Mouse (Mus musculus) lung, embryonic 16.5 days (tissue): ENCODE results near the gene Smyd3. TPM values are rescaled to one million over a fixed set of nuclear protein-coding genes. Genes with fewer than 3 reads are reported as not detected.

ENCODE experiments used
- ATAC-seq: fragments of 200-750 bp; cut with Nextera tagmentation; 2 replicates; pipeline ENCODE4 v1.8.0; 2017; ENCODE audit warnings: low read depth, mild to moderate bottlenecking, moderate library complexity
- H3K27ac ChIP-seq: fragments of 300-500 bp; sonication (generic); 2 replicates; pipeline ENCODE4 v1.5.1; 2014; ENCODE audit warnings: mild to moderate bottlenecking, control low read depth, low read length
- H3K27me3 ChIP-seq: fragments of 300-500 bp; sonication (generic); 2 replicates; pipeline ENCODE4 v1.6.1; 2014; ENCODE audit warnings: low read depth, low read length, mixed read lengths; ENCODE audit not compliant: control insufficient read depth, insufficient read depth
- H3K36me3 ChIP-seq: fragments of 300-500 bp; sonication (generic); 2 replicates; pipeline ENCODE4 v1.6.1; 2014; ENCODE audit warnings: low read length; ENCODE audit not compliant: control insufficient read depth, insufficient read depth
- H3K4me1 ChIP-seq: fragments of 300-500 bp; sonication (generic); replicated peaks from 2 replicates; pipeline ENCODE4 v1.6.1; 2014; ENCODE audit warnings: low read length, mixed read lengths; ENCODE audit not compliant: control insufficient read depth, insufficient read depth
- H3K4me2 ChIP-seq: fragments of 300-500 bp; sonication (generic); 2 replicates; pipeline ENCODE4 v1.6.1; 2014; ENCODE audit warnings: low read depth, low read length, control low read depth
- H3K4me3 ChIP-seq: fragments of 300-500 bp; sonication (generic); 2 replicates; pipeline ENCODE4 v1.5.1; 2014; ENCODE audit warnings: mild to moderate bottlenecking, low read length, control low read depth
- H3K9ac ChIP-seq: fragments of 300-500 bp; sonication (generic); 2 replicates; pipeline ENCODE4 v1.6.1; 2014; ENCODE audit warnings: low read length, control low read depth
- H3K9me3 ChIP-seq: fragments of 300-500 bp; sonication (generic); 2 replicates; pipeline ENCODE4 v1.6.1; 2016; ENCODE audit warnings: low read length; ENCODE audit not compliant: control insufficient read depth
- WGBS: fragments of 180-500 bp; shearing (Covaris S2); extraction: QIAGEN DNeasy Blood & Tissue Kit; methylation state at CpG from one replicate; pipeline ENCODE4 v1.1.7; 2014; 5-methylcytosine and 5-hydroxymethylcytosine counted together
- polyA plus RNA-seq: library from polyadenylated mRNA; unstranded; fragments of >200 nt; fragmentation: Nextera tagmentation; extraction: Ambion mirVana; gene quantifications from 2 replicates; pipeline ENCODE4 v1.2.1, GENCODE M21; 2015

The Smyd3 gene
- polyA plus RNA-seq, 1 experiment from 2014 or later: 16.8 TPM

GRCm38 (mm10) chr1:179052545-179053180 is 465.2 kb downstream of the Smyd3 start:
- 89% methylated on average over 6 of the region's 6 CpGs for WGBS
- Histone ChIP-seq H3K36me3 (no peaks in the 10 kb centered on the region), H3K4me2 (no peak overlapping the region), H3K4me1 (no peaks in the 10 kb centered on the region), H3K9me3 (no peaks in the 10 kb centered on the region), H3K27me3 (no peaks in the 10 kb centered on the region), H3K27ac (no peak overlapping the region), H3K4me3 (no peak overlapping the region), H3K9ac (no peak overlapping the region)
- ATAC-seq: no peak

DNA sequence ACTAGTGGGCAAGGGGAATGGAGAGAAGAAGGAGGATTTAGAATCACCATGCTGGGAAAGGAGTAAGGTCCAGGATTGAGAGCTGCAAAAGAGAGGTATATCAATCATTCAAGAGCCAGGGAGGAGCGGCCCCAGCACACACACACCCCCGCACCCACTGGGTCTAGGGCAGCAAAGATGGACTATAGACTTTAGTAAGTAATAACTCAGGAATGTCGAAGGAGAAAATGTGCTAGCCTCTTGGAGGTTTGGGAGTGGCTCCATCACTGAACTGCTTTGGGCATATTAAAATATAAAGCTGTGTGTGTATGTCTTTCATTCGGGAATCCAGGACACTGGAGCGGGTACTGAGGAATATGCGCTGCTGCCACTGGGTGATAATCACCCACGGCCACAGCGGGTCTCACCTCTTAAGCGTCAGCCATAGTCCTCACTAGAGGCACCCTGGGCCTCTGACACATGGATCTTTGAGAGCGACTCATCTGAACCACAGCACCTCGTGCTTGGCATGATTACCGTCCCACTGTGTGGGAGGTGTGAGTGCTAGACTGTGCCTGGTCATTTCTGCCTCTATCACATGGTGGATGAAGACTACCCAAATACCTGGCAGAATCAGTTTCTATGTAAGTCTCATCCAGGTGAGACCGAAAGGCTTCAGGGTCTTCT is 469.8 kb downstream of the Smyd3 start:
- Histone ChIP-seq H3K36me3 (no peaks in the 10 kb centered on the region), H3K9ac (no peak overlapping the region), H3K27ac (no peak overlapping the region), H3K9me3 (no peaks in the 10 kb centered on the region), H3K4me3 (no peak overlapping the region), H3K27me3 (no peaks in the 10 kb centered on the region), H3K4me1 (peaks cover 13% of the 10 kb centered on the region), H3K4me2 (no peak overlapping the region)
- ATAC-seq: no peak
- WGBS: 87% methylated on average over 13 of the region's 13 CpGs

GRCm38 (mm10) chr1:179045856-179046714 is 471.8 kb downstream of the Smyd3 start:
- 44% methylated on average over 17 of the region's 17 CpGs for WGBS
- Histone ChIP-seq H3K27ac (peak overlapping the region; percentile 50), H3K9me3 (no peaks in the 10 kb centered on the region), H3K4me3 (no peak overlapping the region), H3K4me2 (no peak overlapping the region), H3K4me1 (peaks cover 25% of the 10 kb centered on the region), H3K27me3 (no peaks in the 10 kb centered on the region), H3K36me3 (no peaks in the 10 kb centered on the region), H3K9ac (no peak overlapping the region)
- peak; percentile 34; the same call in 1 of the 2 replicates for ATAC-seq

DNA sequence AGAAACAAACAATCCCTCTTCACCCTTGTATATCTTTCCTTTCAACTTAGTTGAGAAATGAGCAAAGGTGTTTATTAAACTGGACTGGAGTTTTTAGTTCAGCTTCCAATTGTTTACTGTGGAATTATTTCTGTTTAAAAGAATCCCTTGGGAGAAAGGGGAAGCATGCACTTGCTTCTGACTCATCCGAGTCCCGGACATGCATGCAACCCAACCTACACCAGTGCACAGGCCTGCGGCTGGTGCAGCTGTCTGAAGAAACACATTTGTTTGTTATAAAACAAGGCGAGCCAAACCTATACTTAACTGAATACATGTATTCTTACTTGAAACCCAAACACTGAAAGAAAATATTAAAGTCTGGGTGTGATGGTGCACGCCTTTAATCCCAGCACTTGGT is 473.7 kb downstream of the Smyd3 start:
- H3K4me2 ChIP-seq: no peak overlapping the region
- H3K27ac ChIP-seq: no peak overlapping the region
- no peak overlapping the region for H3K4me3 ChIP-seq
- H3K27me3 ChIP-seq: no peaks in the 10 kb centered on the region
- H3K4me1 ChIP-seq: peaks cover 26% of the 10 kb centered on the region
- no peaks in the 10 kb centered on the region for H3K9me3 ChIP-seq
- 77% methylated on average over 5 of the region's 5 CpGs for WGBS
- no peak for ATAC-seq
- H3K36me3 ChIP-seq: no peaks in the 10 kb centered on the region
- H3K9ac ChIP-seq: no peak overlapping the region

DNA sequence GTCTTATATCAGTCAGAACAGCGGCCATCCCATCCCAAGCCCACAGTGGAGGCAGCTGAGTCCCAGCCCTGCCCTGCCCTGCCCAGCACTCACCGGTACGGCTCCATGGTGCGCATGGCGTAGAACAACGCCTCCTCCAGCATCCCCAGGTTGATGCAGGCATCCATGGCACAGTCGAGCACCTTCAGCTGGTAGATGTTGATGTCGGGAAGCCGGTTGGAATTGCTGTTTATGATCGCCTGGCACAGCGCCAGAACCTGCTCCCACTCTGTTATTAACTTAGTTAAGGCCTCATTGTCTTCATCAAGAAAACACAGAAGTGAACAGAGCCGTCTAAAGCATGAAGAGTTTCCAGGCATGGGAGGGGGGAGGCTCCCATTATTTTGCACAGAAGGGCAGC is 474.2 kb downstream of the Smyd3 start:
- 54% methylated on average over 12 of the region's 12 CpGs for WGBS
- no peak overlapping the region for H3K27ac ChIP-seq
- H3K4me2 ChIP-seq: no peak overlapping the region

DNA sequence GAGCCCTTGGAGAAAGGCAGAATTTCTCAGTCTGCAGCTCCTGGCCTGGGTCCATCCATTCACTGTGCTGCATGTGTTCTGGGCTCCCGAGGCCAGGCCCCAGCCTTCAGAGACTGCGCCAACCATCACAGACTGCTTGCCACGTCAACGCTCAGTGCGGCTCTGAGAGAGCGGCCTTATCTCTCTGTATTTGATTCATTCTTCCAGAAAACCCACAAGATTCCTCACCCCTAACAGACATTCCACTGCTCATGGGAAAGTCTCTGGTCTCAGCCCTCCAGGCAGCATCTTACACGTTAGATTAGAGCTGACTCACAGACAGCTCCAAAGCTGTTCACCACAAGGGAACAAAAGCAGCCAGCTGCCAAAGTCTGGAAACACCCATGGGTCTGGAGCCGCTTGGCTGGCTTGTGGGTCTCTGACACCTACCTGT is 475.9 kb downstream of the Smyd3 start:
- no peaks in the 10 kb centered on the region for H3K9me3 ChIP-seq
- no peaks in the 10 kb centered on the region for H3K36me3 ChIP-seq
- ATAC-seq: peak; percentile 85
- no peak overlapping the region for H3K9ac ChIP-seq
- H3K4me3 ChIP-seq: no peak overlapping the region
- no peak overlapping the region for H3K4me2 ChIP-seq
- no peaks in the 10 kb centered on the region for H3K27me3 ChIP-seq
- H3K4me1 ChIP-seq: peaks cover 26% of the 10 kb centered on the region
- WGBS: 33% methylated on average over 8 of the region's 8 CpGs
- peak overlapping the region; percentile 61 for H3K27ac ChIP-seq

More for the DNA sequence above, 474.2 kb downstream of the Smyd3 start:
- no peak for ATAC-seq
- no peak overlapping the region for H3K9ac ChIP-seq
- H3K9me3 ChIP-seq: no peaks in the 10 kb centered on the region
- H3K36me3 ChIP-seq: no peaks in the 10 kb centered on the region
- H3K27me3 ChIP-seq: no peaks in the 10 kb centered on the region
- peaks cover 26% of the 10 kb centered on the region for H3K4me1 ChIP-seq
- H3K4me3 ChIP-seq: no peak overlapping the region

GRCm38 (mm10) chr1:179041231-179041904 is 476.5 kb downstream of the Smyd3 start:
- peak overlapping the region; percentile 61 for H3K27ac ChIP-seq
- 68% methylated on average over 14 of the region's 14 CpGs for WGBS
- no peaks in the 10 kb centered on the region for H3K36me3 ChIP-seq
- no peak overlapping the region for H3K4me2 ChIP-seq
- H3K9ac ChIP-seq: no peak overlapping the region
- H3K27me3 ChIP-seq: no peaks in the 10 kb centered on the region
- H3K4me3 ChIP-seq: no peak overlapping the region
- ATAC-seq: peak; percentile 68
- H3K9me3 ChIP-seq: no peaks in the 10 kb centered on the region
- peaks cover 23% of the 10 kb centered on the region for H3K4me1 ChIP-seq

DNA sequence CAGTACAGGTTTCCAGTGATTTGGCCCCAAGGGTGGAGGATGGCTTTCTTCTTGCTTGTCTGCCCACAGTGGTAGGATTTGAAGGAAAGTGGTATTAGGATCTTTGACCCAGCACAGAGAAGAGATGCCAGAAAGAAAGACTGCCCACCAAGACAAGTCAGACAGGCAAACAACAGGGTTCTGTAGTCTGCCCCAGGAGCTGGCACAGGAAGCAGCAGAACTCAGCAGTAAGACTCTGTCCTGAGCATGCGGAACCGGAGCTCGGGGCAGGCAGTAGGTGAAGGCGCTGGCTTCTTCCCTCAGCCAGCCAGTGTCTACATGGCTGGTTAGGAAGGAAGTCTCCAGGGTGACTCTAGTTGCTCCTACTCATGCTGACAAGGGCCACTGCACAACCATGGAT is 479.0 kb downstream of the Smyd3 start:
- Histone ChIP-seq H3K4me1 (peaks cover 13% of the 10 kb centered on the region), H3K36me3 (no peaks in the 10 kb centered on the region), H3K9ac (no peak overlapping the region), H3K27ac (no peak overlapping the region), H3K9me3 (no peaks in the 10 kb centered on the region), H3K4me3 (no peak overlapping the region), H3K4me2 (no peak overlapping the region), H3K27me3 (no peaks in the 10 kb centered on the region)
- no peak for ATAC-seq
- WGBS: 95% methylated on average over 4 of the region's 4 CpGs

DNA sequence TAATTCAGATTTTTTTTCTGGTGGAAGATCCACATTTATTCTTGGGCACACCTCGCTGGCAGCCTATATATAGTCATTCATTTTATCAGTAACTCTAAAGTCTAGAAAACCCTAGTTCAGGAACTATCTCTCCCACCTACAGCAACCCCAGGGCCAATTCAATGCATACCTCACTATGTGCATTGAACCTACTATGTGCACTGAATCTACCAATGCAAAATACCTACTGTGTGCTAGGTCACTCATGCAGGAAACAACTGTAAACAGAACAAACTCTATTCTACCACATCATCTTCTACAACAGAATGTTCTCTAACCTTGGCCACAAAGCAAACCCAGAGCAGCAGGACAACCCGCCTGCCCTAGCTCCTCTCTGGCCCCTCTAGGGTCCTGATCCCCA is 484.9 kb downstream of the Smyd3 start:
- Histone ChIP-seq H3K27ac (no peak overlapping the region), H3K27me3 (no peaks in the 10 kb centered on the region), H3K4me1 (no peaks in the 10 kb centered on the region), H3K4me3 (no peak overlapping the region), H3K9me3 (no peaks in the 10 kb centered on the region), H3K9ac (no peak overlapping the region), H3K4me2 (no peak overlapping the region), H3K36me3 (no peaks in the 10 kb centered on the region)
- WGBS: 93% methylated on average over 2 of the region's 2 CpGs
- no peak for ATAC-seq
